Comparison of ENCODE assay signal across 9 mouse cellular contexts in genomic region chr4:137473701-137474388, GRCm38 (mm10). TPM values are rescaled to one million over a fixed set of nuclear protein-coding genes. Genes with fewer than 3 reads are reported as not detected.
DNase-seq lines count a peak whose midpoint lies in the region; ATAC-seq and TF ChIP-seq lines count a peak whose summit lies in the region.
"Had no signal": no experiment of that assay in that cellular context is flagged by ENCODE, and none has a peak within 500 bp of the region (broad histone marks: within the 10 kb centered on the region; RNA-seq: fewer than 3 reads in every experiment).

No protein-coding gene starts in this region.

- 58% methylated on average over 18 of the region's 18 CpGs for WGBS in limb, embryonic 12.5 days
- 77% methylated on average over 18 of the region's 18 CpGs for WGBS in hindbrain, postnatal 0 days
- 83% methylated on average over 18 of the region's 18 CpGs for WGBS in cerebellum, adult 2 months

- H3K36me3 ChIP-seq in limb, embryonic 12.5 days, result no peaks in the 10 kb centered on the region
- H3K36me3 ChIP-seq in hindbrain, postnatal 0 days (ENCODE audit: insufficient read depth, low read length), result no peaks in the 10 kb centered on the region
- H3K36me3 ChIP-seq: forebrain, embryonic 12.5 days had no signal

- peaks cover 80% of the 10 kb centered on the region for H3K4me1 ChIP-seq in limb, embryonic 12.5 days (replicated peaks)
- H3K4me1 ChIP-seq in hindbrain, postnatal 0 days (ENCODE audit: insufficient read depth, low read length), result peaks cover 18% of the 10 kb centered on the region
- H3K4me1 ChIP-seq in cerebellum, adult 2 months (ENCODE audit: control insufficient read depth, insufficient read depth, low read length), result no peaks in the 10 kb centered on the region

- H3K4me2 ChIP-seq in limb, embryonic 12.5 days, result peak overlapping the region; percentile 10
- no peak overlapping the region for H3K4me2 ChIP-seq in hindbrain, postnatal 0 days (ENCODE audit: low read depth, low read length)
- H3K4me2 ChIP-seq: forebrain, embryonic 12.5 days had no signal

- no peak for ATAC-seq in limb, embryonic 12.5 days (ENCODE audit: insufficient number of reproducible peaks, insufficient read depth, low FRiP score, low TSS enrichment, low read depth)
- ATAC-seq in hindbrain, postnatal 0 days, result no peak

- no peaks in the 10 kb centered on the region for H3K27me3 ChIP-seq in limb, embryonic 12.5 days
- H3K27me3 ChIP-seq in hindbrain, postnatal 0 days (ENCODE audit: insufficient read depth, low read length), result no peaks in the 10 kb centered on the region
- H3K27me3 ChIP-seq in cerebellum, adult 2 months (ENCODE audit: control insufficient read depth, insufficient read depth, low read length), result no peaks in the 10 kb centered on the region

- no peak for TF ChIP-seq CTCF in hindbrain, postnatal 0 days (IDR thresholded peaks at IDR 0.05; ENCODE audit: low read depth)
- no peak for TF ChIP-seq CTCF in cerebellum, adult 2 months (IDR thresholded peaks at IDR 0.05; ENCODE audit: borderline replicate concordance, insufficient read depth, low read depth, low read length)

- no peak overlapping the region; the same call in 1 of the 2 replicates for H3K9ac ChIP-seq in limb, embryonic 12.5 days (replicated peaks)
- no peak overlapping the region for H3K9ac ChIP-seq in hindbrain, postnatal 0 days (replicated peaks; ENCODE audit: low read length)
- H3K9ac ChIP-seq: forebrain, embryonic 12.5 days had no signal

- peak; percentile 73 for DNase-seq in 3134 (ENCODE audit: extremely low read depth, insufficient read length, low spot score)
- DNase-seq in 3T3-L1 (ENCODE audit: low read depth, low spot score), result peak; percentile 86
- DNase-seq in gastrocnemius, postnatal 14 days, result peak; percentile 76
- no peak for DNase-seq in cerebellum, adult 8-10 months
- DNase-seq in hindbrain, postnatal 0 days (ENCODE audit: low spot score), result no peak
- no peak for DNase-seq in cerebellum, adult 2 months

- H3K27ac ChIP-seq in limb, embryonic 12.5 days, result peak overlapping the region; percentile 68
- H3K27ac ChIP-seq in hindbrain, postnatal 0 days, result no peak overlapping the region
- no peak overlapping the region for H3K27ac ChIP-seq in cerebellum, adult 2 months (ENCODE audit: insufficient read depth, low read length)
- H3K27ac ChIP-seq: forebrain, embryonic 12.5 days; macrophage had no signal

- H3K9me3 ChIP-seq in limb, embryonic 12.5 days, result no peaks in the 10 kb centered on the region
- H3K9me3 ChIP-seq in hindbrain, postnatal 0 days (ENCODE audit: low read length), result no peaks in the 10 kb centered on the region
- H3K9me3 ChIP-seq: forebrain, embryonic 12.5 days had no signal

- no peak overlapping the region for H3K4me3 ChIP-seq in limb, embryonic 12.5 days (replicated peaks)
- no peak overlapping the region for H3K4me3 ChIP-seq in hindbrain, postnatal 0 days (ENCODE audit: low read length)
- no peak overlapping the region for H3K4me3 ChIP-seq in cerebellum, adult 2 months (replicated peaks; ENCODE audit: insufficient read depth, low read depth, low read length)
- H3K4me3 ChIP-seq: forebrain, embryonic 12.5 days had no signal

- no peak for TF ChIP-seq POLR2A in cerebellum, adult 2 months (IDR thresholded peaks at IDR 0.05; ENCODE audit: borderline replicate concordance, insufficient read depth, low read length)

- intact Hi-C loops in gastrocnemius, postnatal 14 days (cut with DNase I; ENCODE audit: low total_unique reads), result no loop called here

RNA-seq across cellular contexts. Expression of gene Hspg2, which starts 5.3 kb away (rescaled TPM):
- 100 to 1,000 TPM; 193 to 224 TPM for total RNA-seq in gastrocnemius, postnatal 14 days (2021)
- 14.3 and 18.8 TPM in 2 replicates for polyA plus RNA-seq in limb, embryonic 12.5 days (2016; fragmentation: Nextera tagmentation; extraction: Ambion mirVana)
- 37.8 and 39.2 TPM in 2 replicates for total RNA-seq in hindbrain, postnatal 0 days (2014; rRNA removed)
- polyA plus RNA-seq in hindbrain, postnatal 0 days (2015; fragmentation: Nextera tagmentation; extraction: Ambion mirVana), result 3.5 and 3.7 TPM in 2 replicates
- polyA plus RNA-seq in cerebellum, adult 2 months (2012; rRNA removed), result 2.8 and 3.1 TPM in 2 replicates

RNA-seq across cellular contexts. Expression of gene 1700013G24Rik, which starts 20.8 kb away (rescaled TPM):
- not detected for total RNA-seq in gastrocnemius, postnatal 14 days (2021)
- polyA plus RNA-seq in limb, embryonic 12.5 days (2016; fragmentation: Nextera tagmentation; extraction: Ambion mirVana), result not detected in 2 replicates
- total RNA-seq in hindbrain, postnatal 0 days (2014; rRNA removed), result not detected in 2 replicates
- not detected in 2 replicates for polyA plus RNA-seq in hindbrain, postnatal 0 days (2015; fragmentation: Nextera tagmentation; extraction: Ambion mirVana)
- polyA plus RNA-seq in cerebellum, adult 2 months (2012; rRNA removed), result not detected in 2 replicates
- polyA plus RNA-seq: forebrain, embryonic 12.5 days; macrophage had no signal

RNA-seq across cellular contexts. Expression of gene Cela3b, which starts 43.5 kb away (rescaled TPM):
- total RNA-seq in gastrocnemius, postnatal 14 days (2021), result not detected
- polyA plus RNA-seq in limb, embryonic 12.5 days (2016; fragmentation: Nextera tagmentation; extraction: Ambion mirVana), result not detected in 2 replicates
- not detected in 2 replicates for total RNA-seq in hindbrain, postnatal 0 days (2014; rRNA removed)
- polyA plus RNA-seq in hindbrain, postnatal 0 days (2015; fragmentation: Nextera tagmentation; extraction: Ambion mirVana), result not detected in 2 replicates
- not detected in 2 replicates for polyA plus RNA-seq in cerebellum, adult 2 months (2012; rRNA removed)
- polyA plus RNA-seq: forebrain, embryonic 12.5 days; macrophage had no signal

Comparison
In these comparisons a context has a peak if more than half of its experiments do, and no peak if none do; other contexts are left out.
1. DNase-seq: peak in 3134 (single experiment), 3T3-L1 (single experiment) and gastrocnemius, postnatal 14 days (single experiment); none in cerebellum, adult 8-10 months (single experiment), hindbrain, postnatal 0 days (single experiment) and cerebellum, adult 2 months (0 of 2).